Mouse (Mus musculus): Measurements from ENCODE around the gene Map3k4. TPM values are rescaled to one million over a fixed set of nuclear protein-coding genes. Genes with fewer than 3 reads are reported as not detected.

Gene Map3k4
- polyA plus RNA-seq, 1 experiment from 2014 or later = 39.2 TPM

DNA sequence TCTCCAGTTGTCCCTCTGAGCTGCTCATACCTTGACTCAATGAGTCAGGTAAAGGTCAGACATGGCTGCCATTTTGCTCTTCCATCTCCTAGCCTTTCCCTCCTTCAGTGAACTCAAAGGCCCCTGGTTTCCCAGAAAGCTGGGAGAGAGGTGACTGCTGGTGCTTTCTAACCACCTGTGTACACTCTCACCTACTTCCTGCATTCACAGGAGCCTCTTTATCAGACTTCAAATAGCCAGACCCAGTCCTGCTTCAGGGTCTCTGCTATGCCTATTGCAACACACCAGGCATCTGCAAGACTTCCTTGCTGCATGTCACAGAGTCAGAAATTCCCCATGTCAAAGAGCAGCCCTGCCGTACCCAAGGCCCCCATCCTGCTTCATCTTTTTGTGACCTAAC lies 28.9 kb upstream of the Map3k4 start:
- no peaks in the 10 kb centered on the region for H3K36me3 ChIP-seq (ENCODE audit: control insufficient read depth, insufficient read depth, low read length)
- H3K4me3 ChIP-seq (ENCODE audit: control insufficient read depth in 1 of 2, insufficient read depth in 1 of 2, low read depth in 1 of 2, low read length in 2 of 2) = no peak overlapping the region
- ATAC-seq (ENCODE audit: insufficient number of reproducible peaks, insufficient read depth, low FRiP score, low read depth) = no peak
- no peak overlapping the region for H3K4me2 ChIP-seq (ENCODE audit: low read length)
- H3K9me3 ChIP-seq (ENCODE audit: control insufficient read depth, low read length) = no peaks in the 10 kb centered on the region
- no peak overlapping the region for H3K27ac ChIP-seq (replicated peaks in 1 of 2; ENCODE audit: control insufficient read depth in 1 of 2, insufficient read depth in 1 of 2, low read depth in 2 of 2, low read length in 2 of 2)
- WGBS = 83% methylated on average over 1 of the region's 1 CpGs
- H3K9ac ChIP-seq (ENCODE audit: low read length) = no peak overlapping the region
- no peaks in the 10 kb centered on the region for H3K27me3 ChIP-seq (ENCODE audit: control insufficient read depth, insufficient read depth, low read length)
- H3K4me1 ChIP-seq (ENCODE audit: control insufficient read depth in 2 of 2, insufficient read depth in 2 of 2, low read length in 2 of 2) = no peaks in the 10 kb centered on the region; a peak in 1 of 4 replicates

GRCm38 (mm10) chr17:12343702-12344376 lies 25.2 kb upstream of the Map3k4 start:
- H3K27me3 ChIP-seq (ENCODE audit: control insufficient read depth, insufficient read depth, low read length) = no peaks in the 10 kb centered on the region
- 0 out of 2 replicates have a peak, but pooled peaks cover 9% of the 10 kb centered on the region for H3K9me3 ChIP-seq (ENCODE audit: control insufficient read depth, low read length)
- no peak overlapping the region for H3K9ac ChIP-seq (ENCODE audit: low read length)
- 67% methylated on average over 9 of the region's 9 CpGs for WGBS
- no peak overlapping the region for H3K4me3 ChIP-seq (ENCODE audit: control insufficient read depth in 1 of 2, insufficient read depth in 1 of 2, low read depth in 1 of 2, low read length in 2 of 2)
- H3K4me1 ChIP-seq (ENCODE audit: control insufficient read depth in 2 of 2, insufficient read depth in 2 of 2, low read length in 2 of 2) = no peaks in the 10 kb centered on the region; a peak in 1 of 4 replicates
- no peak overlapping the region for H3K4me2 ChIP-seq (ENCODE audit: low read length)
- H3K27ac ChIP-seq (replicated peaks in 1 of 2; ENCODE audit: control insufficient read depth in 1 of 2, insufficient read depth in 1 of 2, low read depth in 2 of 2, low read length in 2 of 2) = no peak overlapping the region
- H3K36me3 ChIP-seq (ENCODE audit: control insufficient read depth, insufficient read depth, low read length) = no peaks in the 10 kb centered on the region
- ATAC-seq (ENCODE audit: insufficient number of reproducible peaks, insufficient read depth, low FRiP score, low read depth) = no peak

DNA sequence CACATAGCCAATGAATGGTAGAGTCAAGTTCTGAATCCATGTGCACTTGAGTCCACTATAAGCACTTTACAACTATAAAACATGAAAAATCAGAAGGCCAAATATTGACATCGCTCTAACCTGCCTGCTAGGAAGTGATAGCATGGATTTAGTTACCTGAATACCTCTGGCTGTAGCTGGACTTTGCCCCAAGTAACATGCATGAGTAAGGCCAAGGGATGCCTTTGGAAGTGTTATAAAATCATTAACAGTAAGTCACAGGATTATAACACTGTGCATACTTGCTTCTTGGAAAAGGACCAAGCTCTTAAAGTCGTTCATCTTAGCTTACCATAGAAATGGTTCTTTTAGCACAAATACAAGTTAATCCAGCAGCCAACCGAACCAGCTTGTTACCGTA lies 18.6 kb upstream of the Map3k4 start:
- H3K27ac ChIP-seq (replicated peaks in 1 of 2; ENCODE audit: control insufficient read depth in 1 of 2, insufficient read depth in 1 of 2, low read depth in 2 of 2, low read length in 2 of 2) = no peak overlapping the region
- no peaks in the 10 kb centered on the region for H3K36me3 ChIP-seq (ENCODE audit: control insufficient read depth, insufficient read depth, low read length)
- 82% methylated on average over 4 of the region's 4 CpGs for WGBS
- peaks cover 7 to 9% of the 10 kb centered on the region in 2 experiments for H3K4me1 ChIP-seq (ENCODE audit: control insufficient read depth in 2 of 2, insufficient read depth in 2 of 2, low read length in 2 of 2)
- H3K4me2 ChIP-seq (ENCODE audit: low read length) = no peak overlapping the region
- H3K9ac ChIP-seq (ENCODE audit: low read length) = no peak overlapping the region
- H3K27me3 ChIP-seq (ENCODE audit: control insufficient read depth, insufficient read depth, low read length) = no peaks in the 10 kb centered on the region
- 0 out of 2 replicates have a peak, but pooled peaks cover 9% of the 10 kb centered on the region for H3K9me3 ChIP-seq (ENCODE audit: control insufficient read depth, low read length)
- no peak for ATAC-seq (ENCODE audit: insufficient number of reproducible peaks, insufficient read depth, low FRiP score, low read depth)
- H3K4me3 ChIP-seq (ENCODE audit: control insufficient read depth in 1 of 2, insufficient read depth in 1 of 2, low read depth in 1 of 2, low read length in 2 of 2) = no peak overlapping the region

GRCm38 (mm10) chr17:12336073-12336868 lies 17.7 kb upstream of the Map3k4 start:
- H3K27me3 ChIP-seq (ENCODE audit: control insufficient read depth, insufficient read depth, low read length) = no peaks in the 10 kb centered on the region
- ATAC-seq (ENCODE audit: insufficient number of reproducible peaks, insufficient read depth, low FRiP score, low read depth) = no peak
- H3K4me3 ChIP-seq (ENCODE audit: control insufficient read depth in 1 of 2, insufficient read depth in 1 of 2, low read depth in 1 of 2, low read length in 2 of 2) = no peak overlapping the region
- H3K27ac ChIP-seq (replicated peaks in 1 of 2; ENCODE audit: control insufficient read depth in 1 of 2, insufficient read depth in 1 of 2, low read depth in 2 of 2, low read length in 2 of 2) = peak overlapping the region; percentile 25 to 38; a peak in 2 of 4 replicates
- H3K4me1 ChIP-seq (ENCODE audit: control insufficient read depth in 2 of 2, insufficient read depth in 2 of 2, low read length in 2 of 2) = peaks cover 7 to 9% of the 10 kb centered on the region in 2 experiments
- peak overlapping the region; percentile 27; the same call in 1 of the 2 replicates for H3K9ac ChIP-seq (ENCODE audit: low read length)
- H3K9me3 ChIP-seq (ENCODE audit: control insufficient read depth, low read length) = 0 out of 2 replicates have a peak, but pooled peaks cover 9% of the 10 kb centered on the region
- no peaks in the 10 kb centered on the region for H3K36me3 ChIP-seq (ENCODE audit: control insufficient read depth, insufficient read depth, low read length)
- H3K4me2 ChIP-seq (ENCODE audit: low read length) = peak overlapping the region; percentile 18
- 54% methylated on average over 19 of the region's 19 CpGs for WGBS

GRCm38 (mm10) chr17:12335115-12335514 lies 16.5 kb upstream of the Map3k4 start:
- H3K4me2 ChIP-seq (ENCODE audit: low read length) = no peak overlapping the region
- H3K4me1 ChIP-seq (ENCODE audit: control insufficient read depth in 2 of 2, insufficient read depth in 2 of 2, low read length in 2 of 2) = peaks cover 7 to 9% of the 10 kb centered on the region in 2 experiments
- H3K36me3 ChIP-seq (ENCODE audit: control insufficient read depth, insufficient read depth, low read length) = no peaks in the 10 kb centered on the region
- H3K9me3 ChIP-seq (ENCODE audit: control insufficient read depth, low read length) = 0 out of 2 replicates have a peak, but pooled peaks cover 9% of the 10 kb centered on the region
- H3K27me3 ChIP-seq (ENCODE audit: control insufficient read depth, insufficient read depth, low read length) = no peaks in the 10 kb centered on the region
- ATAC-seq (ENCODE audit: insufficient number of reproducible peaks, insufficient read depth, low FRiP score, low read depth) = no peak
- 66% methylated on average over 6 of the region's 6 CpGs for WGBS
- no peak overlapping the region for H3K9ac ChIP-seq (ENCODE audit: low read length)
- H3K27ac ChIP-seq (replicated peaks in 1 of 2; ENCODE audit: control insufficient read depth in 1 of 2, insufficient read depth in 1 of 2, low read depth in 2 of 2, low read length in 2 of 2) = no peak overlapping the region
- no peak overlapping the region for H3K4me3 ChIP-seq (ENCODE audit: control insufficient read depth in 1 of 2, insufficient read depth in 1 of 2, low read depth in 1 of 2, low read length in 2 of 2)

GRCm38 (mm10) chr17:12327847-12328518 lies 9.4 kb upstream of the Map3k4 start:
- ATAC-seq (ENCODE audit: insufficient number of reproducible peaks, insufficient read depth, low FRiP score, low read depth) = peak; percentile 62; the same call in 1 of the 2 replicates
- 14% methylated on average over 14 of the region's 14 CpGs for WGBS
- Histone ChIP-seq H3K4me3 (ENCODE audit: control insufficient read depth in 1 of 2, insufficient read depth in 1 of 2, low read depth in 1 of 2, low read length in 2 of 2) (no peak overlapping the region), H3K27ac (replicated peaks in 1 of 2; ENCODE audit: control insufficient read depth in 1 of 2, insufficient read depth in 1 of 2, low read depth in 2 of 2, low read length in 2 of 2) (peak overlapping the region; percentile 71 to 73), H3K36me3 (ENCODE audit: control insufficient read depth, insufficient read depth, low read length) (peaks cover 9% of the 10 kb centered on the region; the same call in 1 of the 2 replicates), H3K27me3 (ENCODE audit: control insufficient read depth, insufficient read depth, low read length) (no peaks in the 10 kb centered on the region), H3K9me3 (ENCODE audit: control insufficient read depth, low read length) (no peaks in the 10 kb centered on the region), H3K4me1 (ENCODE audit: control insufficient read depth in 2 of 2, insufficient read depth in 2 of 2, low read length in 2 of 2) (peaks cover 25 to 29% of the 10 kb centered on the region in 2 experiments), H3K4me2 (ENCODE audit: low read length) (peak overlapping the region; percentile 42), H3K9ac (ENCODE audit: low read length) (peak overlapping the region; percentile 45)

DNA sequence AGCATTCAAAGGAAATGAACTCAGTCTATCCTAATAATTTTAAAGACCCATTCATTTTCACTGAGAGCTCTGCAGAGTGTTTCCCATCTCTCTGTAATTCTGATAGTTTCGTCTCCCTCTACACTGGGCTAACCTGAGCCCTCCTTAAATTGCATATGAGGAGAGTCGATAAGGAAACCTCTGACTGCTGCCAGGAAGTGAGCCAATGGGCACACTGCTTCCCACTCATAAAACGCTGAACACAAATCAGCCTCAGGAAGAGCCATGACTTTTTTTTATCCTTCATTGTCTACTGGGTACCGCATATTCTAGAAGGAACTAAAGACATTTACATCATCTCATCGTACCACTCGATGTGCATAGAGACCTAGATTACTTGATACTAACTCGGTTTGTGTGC lies 1.2 kb upstream of the Map3k4 start:
- no peaks in the 10 kb centered on the region for H3K9me3 ChIP-seq (ENCODE audit: control insufficient read depth, low read length)
- 75% methylated on average over 7 of the region's 7 CpGs for whole genome bisulfite sequencing
- ATAC-seq (ENCODE audit: insufficient number of reproducible peaks, insufficient read depth, low FRiP score, low read depth) = no peak
- no peaks in the 10 kb centered on the region for H3K27me3 ChIP-seq (ENCODE audit: control insufficient read depth, insufficient read depth, low read length)
- H3K4me3 ChIP-seq (ENCODE audit: control insufficient read depth in 1 of 2, insufficient read depth in 1 of 2, low read depth in 1 of 2, low read length in 2 of 2) = peak overlapping the region in 1 of 2 experiments; percentile 99; a peak in 1 of 4 replicates
- H3K4me1 ChIP-seq (ENCODE audit: control insufficient read depth in 2 of 2, insufficient read depth in 2 of 2, low read length in 2 of 2) = peaks cover 0 to 22% of the 10 kb centered on the region in 2 experiments; a peak in 3 of 4 replicates
- H3K9ac ChIP-seq (ENCODE audit: low read length) = peak overlapping the region; percentile 10; the same call in 1 of the 2 replicates
- peak overlapping the region; percentile 55 for H3K4me2 ChIP-seq (ENCODE audit: low read length)
- H3K36me3 ChIP-seq (ENCODE audit: control insufficient read depth, insufficient read depth, low read length) = peaks cover 4% of the 10 kb centered on the region; the same call in 1 of the 2 replicates
- no peak overlapping the region for H3K27ac ChIP-seq (replicated peaks in 1 of 2; ENCODE audit: control insufficient read depth in 1 of 2, insufficient read depth in 1 of 2, low read depth in 2 of 2, low read length in 2 of 2)
